Mouse (Mus musculus) thymus, postnatal 0 days (tissue): Measurements from ENCODE around the gene D030056L22Rik. TPM values are rescaled to one million over a fixed set of nuclear protein-coding genes. Genes with fewer than 3 reads are reported as not detected.

Experiments
- DNase-seq: peaks from one replicate; pipeline ENCODE4 v3.0.0-alpha.2; 2015; ENCODE audit warnings: low spot score
- polyA plus RNA-seq: library from polyadenylated mRNA; unstranded; fragments of >200 nt; fragmentation: Nextera tagmentation; extraction: Ambion mirVana; gene quantifications from 2 replicates; pipeline ENCODE4 v1.2.1, GENCODE M21; 2015

The D030056L22Rik gene
- polyA plus RNA-seq = 39.4 and 39.7 TPM in 2 replicates

DNA sequence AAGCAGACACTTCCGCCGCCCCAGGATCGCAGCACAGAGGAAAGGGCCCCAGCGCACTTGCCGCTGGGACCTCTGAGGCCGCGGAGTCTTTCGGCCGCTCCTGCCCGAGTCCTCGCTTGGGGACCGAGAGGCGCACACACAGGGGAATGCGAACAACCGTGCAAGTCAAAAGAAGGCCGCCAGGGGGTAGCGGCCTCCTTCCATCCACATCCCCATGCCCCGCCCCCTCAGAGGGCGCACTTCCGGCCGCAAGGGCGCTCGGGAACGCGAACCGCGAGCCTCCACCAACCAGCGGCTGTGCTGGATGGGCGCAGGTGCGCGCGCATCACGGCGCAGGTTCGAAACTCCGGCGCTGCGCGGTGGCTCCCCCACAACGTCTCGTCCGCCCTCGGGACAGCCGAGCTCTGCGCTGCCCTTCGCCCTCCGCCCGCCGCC lies at the start of gene D030056L22Rik:
Gene D030056L22Rik (plus strand): TSS at position 328 of the 435 bp plus-strand sequence.
- DNase-seq = peak; percentile 99

DNA sequence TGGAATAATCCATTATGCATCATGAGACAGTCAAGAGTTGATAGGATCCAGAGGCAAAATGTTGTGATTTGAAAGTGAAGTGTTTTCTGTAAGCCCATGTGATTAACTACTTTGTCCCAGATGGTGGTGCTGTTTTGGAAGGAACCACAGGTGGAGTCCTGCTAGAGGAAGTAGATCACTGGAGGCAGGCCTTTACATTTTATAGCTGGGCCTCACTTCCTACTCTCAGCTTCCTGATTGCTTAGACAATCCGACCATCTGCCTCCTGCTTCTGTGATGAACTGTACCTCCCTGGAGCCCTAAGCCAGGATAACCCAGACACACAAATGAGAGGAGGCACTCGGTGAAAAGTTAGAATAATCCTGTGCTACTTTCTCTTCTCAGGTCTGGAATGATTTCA lies 49.1 kb upstream of the D030056L22Rik start:
- DNase-seq = peak; percentile 46

DNA sequence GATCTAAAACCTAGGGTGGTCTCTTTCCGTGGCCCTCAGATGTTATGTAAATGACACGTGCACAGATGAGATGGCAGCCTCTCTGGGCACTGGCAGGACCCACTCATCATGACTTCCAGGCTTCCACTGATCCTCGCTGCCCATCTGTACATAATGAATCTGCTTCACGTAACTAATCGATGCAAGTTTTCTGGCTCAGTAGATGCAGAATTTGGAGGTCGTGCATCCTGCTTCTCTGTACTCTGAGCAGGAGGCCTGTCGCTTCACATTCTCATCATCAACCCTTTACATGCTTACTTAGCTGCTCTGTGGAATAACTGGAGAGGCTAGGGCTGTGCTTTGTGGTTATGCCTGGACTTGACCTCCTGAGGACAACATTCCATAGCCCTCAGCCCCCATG lies 46.0 kb upstream of the D030056L22Rik start:
- DNase-seq = no peak

DNA sequence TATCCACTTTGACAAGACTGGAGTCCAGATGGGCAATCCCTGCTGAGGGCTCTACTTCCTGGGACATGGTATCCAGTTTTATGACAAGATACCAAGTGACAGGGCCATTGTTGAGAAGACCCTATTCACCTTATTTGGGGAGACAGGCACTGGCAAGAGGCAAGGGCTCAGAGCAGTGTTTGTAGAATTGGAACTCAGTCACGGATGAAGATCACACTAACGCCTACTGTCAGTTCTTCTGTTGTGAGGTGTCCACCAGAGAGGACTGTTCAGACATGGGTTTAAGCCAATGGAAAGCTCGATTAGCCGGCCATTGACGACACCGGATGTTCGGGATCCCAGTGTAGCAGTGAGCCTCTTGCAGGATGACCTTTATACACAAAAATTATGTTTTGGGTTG lies 43.4 kb upstream of the D030056L22Rik start:
- no peak for DNase-seq

DNA sequence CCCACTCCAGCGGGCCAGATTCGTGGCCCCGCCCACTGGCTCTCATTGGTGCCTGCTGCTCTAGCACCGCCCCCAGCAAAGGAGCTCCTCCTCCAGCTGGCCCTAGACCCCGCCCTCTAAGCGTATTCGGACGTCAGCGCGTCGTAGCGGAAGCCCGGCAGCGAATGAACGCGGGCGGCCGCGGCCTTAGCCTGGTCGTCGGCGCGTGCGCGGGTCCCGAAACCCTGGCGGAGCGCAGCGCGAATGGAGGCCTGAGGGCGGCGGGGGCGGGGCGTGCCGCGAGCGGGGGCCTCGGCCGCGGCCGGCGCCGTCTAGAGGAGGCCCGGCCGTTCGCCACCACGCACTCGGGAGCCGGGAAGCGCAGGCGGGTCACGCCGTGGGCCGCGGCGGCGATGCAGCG lies 42.4 kb upstream of the D030056L22Rik start, which contains the start of gene Carnmt1:
Gene Carnmt1 (plus strand): TSS at position 157 of the 400 bp plus-strand sequence.
- DNase-seq = peak; percentile 98

DNA sequence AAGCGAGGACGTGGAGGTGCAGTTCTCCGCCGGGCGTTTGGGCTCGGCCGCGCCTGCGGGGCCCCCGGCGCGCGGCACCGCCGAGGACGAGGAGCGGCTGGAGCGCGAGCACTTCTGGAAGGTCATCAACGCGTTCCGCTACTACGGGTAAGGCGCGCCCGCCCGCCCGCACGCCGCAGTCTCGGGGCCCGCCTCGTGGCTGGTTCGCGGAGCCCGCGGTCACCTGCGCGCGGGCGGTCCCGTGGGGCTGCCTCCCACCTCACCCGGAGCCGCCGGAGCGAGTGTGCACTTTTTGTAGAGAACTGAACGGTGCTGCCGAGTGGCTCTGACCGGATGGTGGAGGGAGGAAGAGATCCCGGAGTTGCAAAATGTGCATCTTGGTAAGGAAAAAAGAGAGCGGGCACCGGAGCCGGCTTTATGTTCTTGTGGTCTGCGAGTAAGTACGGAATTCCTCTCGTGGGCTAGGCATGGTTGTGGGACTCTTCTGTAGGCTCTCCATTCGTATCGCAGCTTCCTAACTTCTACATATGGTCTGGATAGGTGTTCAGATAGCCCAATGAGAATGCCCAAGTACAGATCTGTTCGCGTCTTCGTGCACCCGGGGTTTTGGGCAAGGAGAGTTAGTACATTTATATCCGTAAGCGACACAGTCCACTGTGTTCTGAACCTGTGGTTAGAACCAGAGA lies 41.8 kb upstream of the D030056L22Rik start:
- peak; percentile 53 for DNase-seq

DNA sequence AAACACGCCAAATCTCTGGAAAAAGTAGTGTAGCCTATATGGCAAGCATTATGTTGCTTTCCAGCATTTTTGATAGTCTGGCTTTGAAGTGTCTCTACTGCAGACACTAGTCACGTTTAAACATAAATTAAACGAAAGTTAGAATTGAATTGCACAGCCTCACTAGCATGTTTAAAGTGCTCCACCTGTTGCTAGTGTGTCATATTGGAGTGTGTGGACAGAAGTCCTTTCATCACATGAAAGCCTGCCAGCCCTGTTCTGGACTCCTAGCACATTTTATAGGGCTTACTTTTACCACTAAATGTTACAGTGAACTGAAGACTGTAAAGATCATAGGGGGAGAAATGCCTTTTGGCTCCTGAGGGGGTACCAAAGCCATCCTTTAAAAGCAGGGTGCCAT lies 40.5 kb upstream of the D030056L22Rik start:
- no peak for DNase-seq

DNA sequence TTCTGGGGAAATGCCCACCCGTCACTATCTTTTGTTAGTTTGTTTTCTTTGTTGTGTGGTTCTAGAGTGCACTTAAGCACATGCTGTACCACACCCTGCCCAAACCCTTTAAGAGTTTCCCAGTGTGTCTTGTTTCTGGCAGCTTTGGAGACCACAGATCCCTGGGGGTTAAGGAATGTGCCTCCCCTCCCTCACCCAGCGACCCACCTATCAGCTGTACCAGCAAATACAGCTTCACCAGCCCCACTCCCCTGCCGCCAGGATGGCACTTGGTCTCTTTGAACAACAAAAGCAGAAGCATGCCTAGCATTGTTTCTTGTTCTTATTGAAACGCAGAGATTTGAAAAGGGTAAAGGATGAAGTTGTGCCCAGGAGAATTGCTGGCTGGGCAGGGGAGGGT lies 39.9 kb upstream of the D030056L22Rik start:
- DNase-seq = no peak

DNA sequence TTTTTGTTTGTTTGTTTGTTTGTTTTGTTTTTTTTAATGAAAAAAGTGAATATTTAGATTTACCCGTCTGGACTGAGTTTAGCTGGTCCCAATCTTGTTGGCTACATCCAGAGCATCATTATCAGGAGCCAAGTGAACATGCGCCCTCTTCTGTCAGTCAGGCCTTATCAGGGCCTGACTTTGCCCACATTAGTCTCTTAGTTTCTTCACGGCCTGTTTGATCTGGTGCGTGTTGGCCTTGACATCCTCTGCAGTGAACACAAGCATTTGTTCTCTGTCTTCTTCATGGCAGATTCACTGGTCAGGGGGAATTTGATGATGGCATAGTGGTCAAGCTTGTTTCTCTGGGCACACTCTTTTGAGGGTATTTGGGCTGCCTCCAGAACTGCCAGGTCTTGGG lies 30.9 kb upstream of the D030056L22Rik start:
- no peak for DNase-seq

DNA sequence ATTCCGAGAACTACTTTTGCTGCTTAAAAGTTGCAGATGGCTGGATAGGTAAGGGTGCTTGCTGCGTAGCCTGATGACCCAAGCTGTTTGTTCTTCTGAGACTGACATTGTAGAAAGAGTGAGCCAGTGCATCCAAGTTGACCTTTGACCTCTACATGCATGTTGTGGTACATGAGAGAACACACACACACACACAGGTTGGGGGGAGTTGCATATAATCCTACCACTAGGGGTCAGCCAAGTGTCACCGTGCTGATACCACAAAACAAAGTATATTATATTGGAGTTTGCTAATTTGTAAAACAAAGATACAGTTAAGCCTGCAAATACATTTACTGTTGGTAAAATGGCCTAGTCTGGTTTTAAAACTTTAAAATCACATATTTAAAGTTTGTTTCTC lies 25.4 kb upstream of the D030056L22Rik start:
- DNase-seq = peak; percentile 75

DNA sequence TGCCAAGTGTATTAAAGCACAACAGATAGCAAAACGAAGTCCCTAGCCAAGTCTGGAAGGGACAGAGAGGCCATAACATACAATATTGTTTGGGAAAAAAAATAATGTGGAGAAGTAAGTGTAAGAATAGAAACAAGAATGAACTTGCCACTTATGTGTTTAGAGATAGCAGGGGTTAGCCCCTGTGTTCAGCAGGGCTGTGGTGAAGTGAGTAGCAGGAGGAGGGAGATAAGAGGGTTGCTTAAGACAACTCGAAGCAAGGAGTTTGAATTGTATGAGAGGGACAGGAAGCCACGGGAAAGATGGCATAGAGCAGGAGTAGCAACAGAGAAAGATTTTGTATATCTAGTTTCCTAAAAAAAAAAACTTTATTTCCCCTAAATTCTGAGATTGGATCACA lies 20.8 kb upstream of the D030056L22Rik start:
- DNase-seq = no peak

DNA sequence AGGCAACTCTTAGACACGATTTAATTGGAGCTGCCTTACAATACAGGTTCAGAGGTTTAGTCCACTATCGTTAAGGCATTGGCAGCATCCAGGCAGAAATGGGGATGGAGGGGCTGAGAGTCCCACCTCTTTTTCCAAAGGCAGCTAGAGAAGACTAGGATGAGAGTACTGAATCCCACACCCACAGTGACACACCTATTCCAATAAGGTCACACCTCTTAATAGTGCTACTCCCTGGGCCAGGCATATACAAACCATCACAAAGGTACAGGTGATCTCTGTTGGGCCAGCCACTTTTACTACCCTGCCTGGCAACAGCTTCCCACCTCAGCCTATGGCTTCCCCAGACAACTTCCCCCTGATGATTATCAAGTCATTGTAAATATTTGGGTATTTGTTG lies 20.2 kb upstream of the D030056L22Rik start:
- DNase-seq = no peak

DNA sequence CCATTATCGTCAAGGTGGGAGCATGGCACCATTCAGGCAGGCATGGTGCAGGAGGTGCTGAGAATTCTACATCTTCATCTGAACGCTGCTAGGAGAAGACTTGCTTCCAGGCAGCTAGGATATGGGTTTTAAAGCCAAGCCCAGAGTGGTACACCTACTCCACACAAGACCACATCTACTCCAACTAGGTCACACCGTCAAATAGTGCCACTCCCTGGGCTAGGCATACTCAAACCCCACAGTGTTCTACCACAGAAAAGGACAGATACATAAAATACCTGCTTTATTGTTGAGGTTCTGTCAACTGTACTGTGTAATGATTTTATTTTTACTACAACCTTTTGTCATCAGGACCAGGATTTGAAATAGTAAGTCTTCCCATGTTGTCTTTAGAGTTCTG lies 17.9 kb upstream of the D030056L22Rik start:
- no peak for DNase-seq

DNA sequence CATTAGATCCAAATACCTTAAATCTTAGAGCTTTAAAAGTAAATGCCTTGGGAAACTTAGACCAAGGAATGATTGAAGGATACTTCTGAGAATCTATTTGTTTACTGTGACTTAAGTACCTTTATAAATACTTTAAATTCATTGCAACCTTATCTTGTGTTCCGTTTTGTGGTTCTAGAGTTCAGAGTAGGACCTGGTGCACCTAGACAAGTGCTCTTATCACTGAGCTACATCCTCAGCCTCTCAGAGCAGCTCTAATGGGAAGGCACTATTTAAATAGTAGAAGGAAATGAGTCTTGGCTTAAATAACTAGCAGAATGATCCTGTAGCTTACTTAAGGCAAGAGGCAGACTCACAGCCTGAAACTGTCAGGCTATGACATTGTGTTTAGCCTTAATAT lies 17.4 kb upstream of the D030056L22Rik start:
- no peak for DNase-seq

DNA sequence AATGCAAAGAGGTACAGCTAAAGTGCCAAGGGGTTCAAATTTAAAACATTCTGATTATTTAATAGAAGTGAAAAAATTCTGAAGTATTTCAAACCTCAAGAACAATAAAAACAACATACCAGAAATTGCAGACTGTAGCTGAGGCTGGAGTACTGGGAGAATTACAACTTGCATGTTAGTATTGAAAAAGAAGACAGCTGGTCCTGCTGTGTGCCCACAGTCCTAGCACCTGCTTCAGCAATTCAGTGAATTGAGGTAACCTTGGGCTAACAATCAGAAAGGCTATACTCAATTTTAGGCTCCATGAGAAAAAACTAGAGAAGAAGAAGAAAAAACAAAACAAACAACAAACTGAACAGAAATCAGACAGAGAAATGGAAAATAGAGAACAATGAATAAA lies 4.9 kb upstream of the D030056L22Rik start:
- DNase-seq = no peak

DNA sequence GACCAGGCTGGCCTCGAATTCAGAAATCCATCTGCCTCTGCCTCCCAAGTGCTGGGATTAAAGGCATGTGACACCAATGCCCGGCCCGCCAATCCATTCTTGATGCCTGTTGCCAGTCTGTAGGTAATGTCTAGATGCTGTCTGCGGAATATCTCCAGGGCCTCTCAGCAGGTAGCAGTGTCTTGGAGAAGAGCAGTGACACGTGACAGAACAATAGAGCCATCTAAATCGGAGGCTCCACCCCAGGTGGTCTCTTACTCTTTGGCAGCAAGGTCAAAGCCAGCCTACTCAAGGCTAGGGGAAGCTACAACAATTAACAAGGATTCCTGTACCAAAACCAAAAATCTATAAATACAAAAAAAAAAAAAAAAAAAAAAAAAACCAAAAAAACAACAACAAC lies 2.1 kb upstream of the D030056L22Rik start:
- no peak for DNase-seq

DNA sequence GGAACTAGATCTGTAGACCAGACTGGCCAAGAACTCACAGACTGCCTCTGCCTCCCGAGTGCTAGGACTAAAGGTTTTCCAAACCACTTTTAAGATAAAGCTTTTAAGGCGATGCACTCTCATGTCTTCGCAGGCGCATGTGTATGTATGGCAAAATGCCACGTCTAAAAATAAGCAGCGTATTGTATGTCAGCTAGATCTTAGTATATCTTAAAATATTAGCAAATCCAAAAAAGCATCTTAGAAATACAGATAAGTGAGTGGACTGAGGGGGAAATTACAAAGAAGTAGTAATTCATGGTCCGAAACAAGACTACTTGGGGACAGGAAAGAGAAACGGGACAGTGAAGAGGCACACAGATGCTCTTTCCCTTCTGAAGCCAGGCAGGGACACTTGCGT lies 1.4 kb upstream of the D030056L22Rik start:
- DNase-seq = no peak

DNA sequence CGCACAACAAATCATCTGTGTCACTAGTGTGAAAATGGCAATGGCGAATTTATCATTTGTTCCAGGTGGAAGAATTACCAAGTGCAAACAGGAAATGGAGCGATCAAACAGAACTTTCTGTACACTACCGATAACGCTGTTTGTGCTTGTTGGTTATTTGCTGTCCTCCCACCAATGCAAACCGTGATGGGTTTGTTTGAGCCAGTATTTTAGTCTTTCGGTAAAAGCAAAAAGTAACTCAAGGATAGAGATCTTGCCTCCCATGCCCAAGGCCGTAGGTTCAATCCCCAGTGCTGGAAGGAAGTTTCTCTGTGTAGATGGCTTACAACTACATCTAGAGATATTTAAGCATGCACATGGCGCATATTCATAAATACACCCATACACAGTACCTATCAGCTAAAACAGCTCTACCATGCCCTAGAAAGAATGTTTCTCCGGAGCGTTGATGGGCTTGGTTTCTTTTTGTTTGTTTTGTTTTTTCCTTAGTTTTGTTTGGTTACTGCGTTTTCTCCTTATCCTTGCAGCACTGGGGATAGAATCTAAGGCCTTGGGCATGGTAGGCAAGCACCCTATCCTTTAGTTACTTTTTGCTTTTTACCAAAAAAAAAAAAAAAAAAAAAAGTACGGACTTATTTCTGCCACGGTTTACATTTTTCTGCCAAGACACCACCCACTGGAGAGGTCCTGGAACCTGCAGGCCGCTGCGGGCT lies 684 bp upstream of the D030056L22Rik start:
- peak; percentile 32 for DNase-seq

DNA sequence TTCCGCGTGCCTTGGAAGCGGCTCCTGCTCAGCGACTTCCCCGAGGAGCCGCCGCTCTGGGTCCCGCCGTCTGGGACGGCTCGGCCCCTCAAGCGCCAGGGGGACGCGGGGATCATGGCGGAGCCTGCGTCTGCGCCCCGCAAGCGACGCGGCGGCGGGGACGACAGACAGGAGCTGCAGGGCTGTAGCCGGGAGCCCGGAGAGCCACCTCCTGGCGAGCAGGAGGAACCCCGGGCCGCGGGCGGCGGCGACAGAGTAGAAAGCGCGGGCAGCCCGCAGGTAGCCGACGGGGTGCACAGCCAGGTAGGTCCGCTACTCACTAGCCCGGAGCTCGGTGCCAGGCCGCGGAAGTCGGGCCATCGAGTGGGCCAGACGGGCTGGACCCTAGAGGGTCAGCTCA lies 364 bp downstream of the D030056L22Rik start:
- peak; percentile 49 for DNase-seq

DNA sequence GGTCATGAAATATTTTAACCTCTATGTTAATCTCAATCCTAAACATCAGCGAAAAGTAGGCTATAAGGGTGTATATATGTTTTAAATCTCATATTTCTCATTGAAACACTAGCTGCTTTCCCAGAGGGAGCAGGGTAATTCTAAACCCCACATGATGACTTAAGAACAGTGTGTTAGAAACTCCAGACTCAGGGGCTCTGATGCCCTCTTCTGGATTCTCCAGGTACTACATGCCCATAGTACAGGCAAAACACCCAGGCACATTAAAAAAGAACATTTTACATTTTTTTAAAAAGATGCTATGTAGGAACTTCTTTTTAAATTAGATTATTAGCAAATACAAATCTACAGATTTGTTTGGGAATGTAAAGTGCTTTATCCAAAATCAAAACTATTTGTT lies 3.4 kb downstream of the D030056L22Rik start:
- DNase-seq = peak; percentile 73

DNA sequence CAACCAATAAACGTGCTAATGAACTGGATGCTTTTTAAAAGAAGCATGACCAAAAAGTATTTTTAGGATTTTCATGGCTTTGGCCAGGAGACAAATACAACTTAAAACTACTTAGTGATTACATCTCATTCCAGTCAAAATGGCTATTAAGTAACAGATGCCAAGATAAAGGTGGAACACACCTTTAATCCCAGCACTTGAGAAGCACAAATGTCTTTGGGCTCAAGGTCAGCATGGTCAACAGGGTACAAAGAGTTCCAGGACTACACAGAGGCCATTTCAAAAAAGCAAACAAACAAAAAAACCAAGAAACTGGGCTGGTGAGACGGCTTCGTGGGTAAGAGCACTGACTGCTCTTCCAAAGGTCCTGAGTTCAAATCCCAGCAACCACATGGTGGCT lies 7.3 kb downstream of the D030056L22Rik start:
- no peak for DNase-seq

DNA sequence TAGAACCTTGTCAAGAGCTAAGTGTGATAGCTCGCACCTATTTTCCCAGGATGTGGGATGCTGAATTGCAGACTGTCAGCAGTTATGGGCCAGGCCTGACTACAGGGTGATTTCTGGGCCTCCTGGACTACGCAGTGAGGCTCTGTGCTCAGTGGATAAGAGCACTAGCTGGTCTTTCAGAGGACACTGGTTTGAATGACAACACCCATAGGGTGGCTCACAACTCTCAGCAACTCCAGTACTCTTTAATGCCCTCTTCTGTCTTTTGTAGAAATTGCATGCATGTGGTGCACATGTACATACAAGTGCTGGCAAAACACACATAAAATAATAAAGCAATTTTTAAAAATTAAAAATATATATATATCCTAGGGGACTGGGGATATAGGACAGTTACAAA lies 12.2 kb downstream of the D030056L22Rik start:
- DNase-seq = no peak

DNA sequence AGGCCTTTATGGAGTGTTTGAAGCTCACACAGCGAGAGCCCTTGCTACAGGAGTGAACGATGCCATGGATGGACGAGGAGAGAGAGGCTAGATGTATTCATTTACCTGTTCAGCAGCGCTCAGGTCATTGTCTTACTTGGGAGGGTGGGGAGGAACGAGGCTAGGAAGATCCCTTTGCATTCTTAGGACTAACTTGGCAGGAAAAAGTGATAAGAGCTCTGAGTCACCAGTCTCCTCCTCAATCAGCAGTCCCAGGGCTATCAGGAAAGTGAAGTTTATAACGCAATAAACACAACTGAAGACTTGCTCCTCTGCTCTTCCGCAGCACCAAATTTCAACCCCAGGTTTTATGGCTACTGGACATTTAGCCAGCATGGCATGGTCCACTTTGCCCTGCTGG lies 17.3 kb downstream of the D030056L22Rik start:
- DNase-seq = no peak
